Mouse (Mus musculus) gastrocnemius, adult 2 months (tissue): Measurements from ENCODE around the gene Phyhd1. TPM values are rescaled to one million over a fixed set of nuclear protein-coding genes. Genes with fewer than 3 reads are reported as not detected.

Experiments
- DNase-seq: peaks from one replicate; pipeline ENCODE4 v3.0.0; 2022
- H3K27ac ChIP-seq: fragments of 200-600 bp; 2 replicates; pipeline ENCODE4 v1.8.1; 2022; ENCODE audit warnings: mild to moderate bottlenecking
- H3K4me3 ChIP-seq: fragments of 200-600 bp; 2 replicates; pipeline ENCODE4 v1.8.1; 2022; ENCODE audit warnings: mild to moderate bottlenecking, moderate library complexity
- CTCF ChIP-seq: fragments of 200-600 bp; IDR thresholded peaks from 2 replicates; pipeline ENCODE4 v1.8.1; 2022; ENCODE audit warnings: antibody characterized with exemption, mild to moderate bottlenecking, moderate library complexity
- intact Hi-C: fragments of 180-260 bp; cut with DNase I; formaldehyde crosslinking; loops from one replicate; pipeline ENCODE4 v1.15.1; 2025
- total RNA-seq, 2 experiments: library from RNA; stranded (reverse); gene quantifications; 2 replicates each; pipeline ENCODE4 v1.2.3; 2021

The Phyhd1 gene
- total RNA-seq, 2 experiments from 2014 or later = 27.8 to 34.5 TPM

DNA sequence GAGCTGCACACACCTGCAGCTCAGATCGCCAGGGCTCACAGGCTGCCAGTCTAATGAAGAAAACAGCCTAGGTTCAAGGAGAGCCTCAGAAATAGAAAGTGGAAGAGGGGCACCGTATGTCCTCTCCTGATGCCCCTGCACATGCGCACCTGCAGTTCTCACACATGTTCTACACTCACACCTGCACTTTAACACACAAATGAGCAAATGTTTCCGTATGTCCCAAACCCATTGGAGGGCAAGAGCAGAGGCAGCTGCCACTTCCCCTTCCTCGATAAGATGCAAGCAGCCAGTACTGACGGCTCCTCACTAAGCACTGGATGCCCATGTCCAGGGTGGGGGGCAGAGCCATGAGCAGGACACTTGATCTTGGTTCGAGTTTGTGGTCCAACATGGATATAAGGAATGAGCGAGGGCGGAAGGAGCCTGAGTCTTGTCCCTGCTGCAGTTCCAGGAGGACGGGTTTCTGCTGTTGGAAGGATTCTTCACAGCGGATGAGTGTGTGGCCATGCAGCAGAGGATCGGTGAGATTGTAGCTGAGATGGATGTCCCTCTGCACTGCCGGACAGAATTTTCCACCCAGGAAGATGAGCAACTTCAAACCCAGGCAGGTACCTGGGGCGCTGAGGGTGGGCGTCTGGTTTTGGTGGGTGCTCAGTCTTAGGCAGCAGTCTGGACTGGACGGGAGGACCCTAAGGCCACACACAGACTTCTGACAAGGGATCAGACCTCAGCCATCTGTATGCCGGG is 3.4 kb downstream of the Phyhd1 start:
- H3K4me3 ChIP-seq = peak overlapping the region; percentile 5
- peak overlapping the region; percentile 86 for H3K27ac ChIP-seq
- intact Hi-C loops = no loop called here
- DNase-seq = no peak
- no peak for TF ChIP-seq CTCF

DNA sequence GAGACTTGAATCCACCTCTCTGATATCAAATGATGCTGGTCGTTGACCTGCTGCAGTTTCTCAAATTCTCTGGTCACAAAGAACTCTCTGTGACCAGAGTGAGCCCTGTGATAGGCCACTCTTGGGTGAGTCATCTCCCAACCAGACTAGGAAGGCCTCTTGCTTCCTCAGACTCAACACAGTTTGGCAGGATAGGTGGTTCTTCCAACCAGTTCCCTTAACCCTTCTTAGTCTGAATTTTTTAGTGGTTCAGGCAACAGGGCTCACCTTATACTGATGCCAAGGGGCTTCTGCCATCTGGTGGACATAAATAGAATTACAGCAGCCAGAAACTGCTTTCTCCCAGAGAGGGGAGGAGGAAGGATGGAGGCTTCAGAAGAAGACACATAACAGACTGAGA is 4.1 kb downstream of the Phyhd1 start:
- intact Hi-C loops = loop anchor here (1.0 kb wide), 2 partner anchors 92 to 146 kb away; partner anchors contain the start of genes Spout1 and Zer1
- Histone ChIP-seq H3K27ac (peak overlapping the region; percentile 86), H3K4me3 (no peak overlapping the region; the same call in 1 of the 2 replicates)
- peak; percentile 99 for TF ChIP-seq CTCF
- peak; percentile 67 for DNase-seq

- intact Hi-C loops = no loop called here
- Histone ChIP-seq H3K4me3 (no peak within 1 kb of the TSS), H3K27ac (no peak within 1 kb of the TSS)
- TF ChIP-seq CTCF = no peak
- DNase-seq = no peak
Measured at GRCm38 (mm10) chr2:30280743-30281142, 14.7 kb downstream of the Phyhd1 start, which contains the start of gene Gm28038. TSS of gene Gm28038 (plus strand) at chr2:30281043.

DNA sequence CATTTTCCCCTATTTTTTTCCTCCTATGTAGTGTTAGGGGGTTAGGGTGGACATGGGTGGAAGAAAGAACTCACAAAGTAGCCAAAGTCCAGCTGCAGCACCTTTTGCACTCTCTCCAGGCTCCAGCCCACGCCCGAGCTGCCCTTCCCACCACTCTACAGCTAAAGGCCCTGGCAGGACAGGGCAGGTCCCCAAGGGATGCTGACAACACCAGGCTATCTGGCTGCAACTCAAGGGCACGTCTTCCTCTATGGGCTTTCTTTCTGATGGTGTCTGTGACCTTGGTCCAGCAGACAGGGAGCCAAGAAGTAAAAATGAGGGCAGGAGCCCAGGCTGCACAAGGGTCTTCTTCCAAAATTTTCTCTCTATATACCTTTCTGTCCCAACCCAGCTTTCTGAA is 15.6 kb downstream of the Phyhd1 start:
- no peak for TF ChIP-seq CTCF
- intact Hi-C loops = no loop called here
- no peak overlapping the region for H3K4me3 ChIP-seq
- no peak for DNase-seq
- no peak overlapping the region for H3K27ac ChIP-seq

DNA sequence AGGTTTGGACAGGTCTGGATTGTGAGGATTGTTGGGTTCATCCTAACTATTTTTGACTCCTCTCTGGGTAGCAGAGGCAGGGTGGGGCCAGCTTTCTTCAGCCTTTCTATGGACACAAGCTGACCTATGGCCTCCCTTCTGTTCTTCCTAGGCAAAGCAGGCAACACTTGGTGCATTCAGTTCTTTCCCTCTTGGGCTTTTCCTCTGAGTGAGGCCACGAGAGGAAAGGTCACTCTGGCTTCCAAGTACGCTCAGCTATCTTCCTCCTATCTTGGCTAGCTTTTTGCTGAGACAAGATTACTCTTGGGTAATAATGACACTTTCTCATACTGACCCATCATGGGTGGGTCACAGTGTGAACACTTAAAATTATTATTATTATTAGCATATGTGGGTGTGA is 17.2 kb downstream of the Phyhd1 start:
- intact Hi-C loops = no loop called here
- Histone ChIP-seq H3K4me3 (no peak overlapping the region), H3K27ac (no peak overlapping the region)
- TF ChIP-seq CTCF = no peak
- DNase-seq = no peak

DNA sequence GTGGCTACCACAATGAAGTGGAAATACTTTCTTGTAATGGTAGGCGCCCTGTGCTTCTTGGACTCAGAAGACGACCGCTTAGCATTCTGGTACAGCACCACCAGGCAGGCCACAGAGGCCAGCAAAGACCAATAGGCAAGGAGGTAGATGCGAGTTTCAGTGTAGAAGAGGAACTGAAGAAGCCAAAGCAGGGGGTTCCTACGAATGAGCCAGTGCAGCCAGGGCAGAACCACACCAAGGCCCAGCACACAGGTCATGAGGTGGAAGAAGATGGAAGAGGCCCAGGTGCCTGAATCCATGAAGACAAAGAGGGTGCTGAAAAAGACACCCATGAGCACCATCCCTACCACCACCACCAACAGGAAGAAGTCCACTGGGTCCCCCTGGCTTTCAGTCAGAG is 19.0 kb downstream of the Phyhd1 start:
- TF ChIP-seq CTCF = no peak
- intact Hi-C loops = loop anchor here (5.0 kb wide), 1 partner anchor 72 kb away; the partner anchor contains the start of gene Sh3glb2
- Histone ChIP-seq H3K4me3 (peak overlapping the region; percentile 99), H3K27ac (no peak overlapping the region)
- DNase-seq = no peak

DNA sequence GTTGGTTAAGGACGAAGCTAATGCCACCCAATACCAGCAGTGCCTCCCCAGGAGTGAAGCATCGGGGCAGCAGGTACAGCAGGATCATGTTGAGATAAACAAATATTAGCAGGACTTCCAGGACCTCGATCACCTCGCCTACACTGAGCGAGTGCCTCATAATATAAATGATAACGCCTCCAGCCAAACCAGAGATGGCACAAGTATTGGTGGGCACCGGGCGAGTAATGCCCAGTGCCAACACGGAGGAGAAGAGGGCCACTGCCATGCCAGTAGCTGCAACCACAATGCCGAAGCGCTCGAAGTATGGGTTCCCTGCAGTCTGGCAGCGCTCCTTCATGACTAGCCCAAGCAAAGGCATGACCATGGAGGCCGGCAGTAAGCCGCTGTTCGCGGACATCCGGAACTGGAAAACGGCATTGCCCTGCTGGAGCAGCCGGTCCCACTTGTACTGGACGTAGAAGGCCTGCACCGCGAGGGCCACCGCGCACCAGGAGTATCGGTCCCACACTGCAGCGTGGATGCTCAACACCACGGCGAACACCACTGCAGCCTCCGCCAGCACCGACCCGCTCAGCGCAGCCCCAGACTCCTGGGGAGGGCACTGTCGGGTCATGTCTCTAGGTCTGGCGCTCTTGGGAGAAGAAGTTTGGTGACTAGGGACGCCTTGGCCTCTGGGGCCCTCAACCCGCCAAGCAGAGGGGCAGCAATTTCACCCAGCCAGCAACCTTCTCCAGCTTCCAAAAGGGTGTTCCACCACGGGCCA is 19.6 kb downstream of the Phyhd1 start:
- intact Hi-C loops = loop anchor here (5.0 kb wide), 1 partner anchor 72 kb away; the partner anchor contains the start of gene Sh3glb2
- no peak for TF ChIP-seq CTCF
- DNase-seq = peak; percentile 32

DNA sequence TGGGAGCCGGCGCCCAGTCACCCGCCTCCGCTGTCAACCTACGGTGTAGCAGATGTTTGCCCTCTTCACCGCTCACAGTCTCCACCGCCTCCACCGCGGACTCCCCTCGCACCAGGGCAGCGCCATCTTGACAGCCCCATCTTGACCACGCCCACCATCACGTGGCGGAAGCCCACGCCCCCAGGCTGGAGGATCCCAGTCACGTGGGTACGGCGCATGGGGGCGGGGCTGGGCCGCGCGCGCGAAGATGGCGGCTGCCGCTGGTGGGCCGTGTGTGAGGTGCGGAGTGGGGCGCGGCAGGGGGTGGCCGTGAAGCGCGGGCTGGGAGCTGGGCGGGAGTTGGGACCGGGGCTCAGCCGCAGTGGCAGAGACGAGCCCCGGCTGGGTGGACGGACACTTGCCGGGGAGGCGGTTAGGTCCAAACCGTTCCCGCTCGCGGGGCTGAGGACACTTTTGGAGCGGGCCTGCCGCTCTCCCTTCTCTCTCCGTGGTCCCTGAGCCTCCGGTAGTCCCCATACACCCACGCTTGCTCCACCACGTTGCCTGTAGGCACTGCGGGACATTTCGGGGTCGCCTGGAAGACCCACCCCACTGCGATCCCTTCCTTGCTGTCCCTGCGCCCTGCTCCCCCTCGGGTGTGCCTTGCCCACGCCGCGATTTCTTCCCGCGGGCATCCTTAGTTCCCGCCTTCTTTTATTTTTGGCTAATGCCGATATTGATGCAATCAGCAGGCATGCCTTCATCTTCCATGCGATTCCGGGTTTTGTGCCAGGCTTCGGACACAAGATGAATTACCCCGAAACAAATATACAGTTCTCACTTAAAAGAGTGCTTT is 20.4 kb downstream of the Phyhd1 start, which contains the start of the genes Dolk and Nup188:
Gene Dolk, minus strand, starts transcription at position 143 of the 835 bp plus-strand sequence.
Gene Nup188, plus strand, starts transcription at position 206 of the 835 bp plus-strand sequence.
- H3K4me3 ChIP-seq = peak within 1 kb of the TSS; percentile 99
- DNase-seq = peak; percentile 98
- H3K27ac ChIP-seq = peak within 1 kb of the TSS; percentile 92
- no peak for TF ChIP-seq CTCF
- intact Hi-C loops = loop anchor here (5.0 kb wide), 1 partner anchor 71 kb away; the partner anchor contains the start of gene Sh3glb2

More for the DNA sequence above, 19.6 kb downstream of the Phyhd1 start:
- peak overlapping the region; percentile 99 for H3K4me3 ChIP-seq
- H3K27ac ChIP-seq = peak overlapping the region; percentile 92

DNA sequence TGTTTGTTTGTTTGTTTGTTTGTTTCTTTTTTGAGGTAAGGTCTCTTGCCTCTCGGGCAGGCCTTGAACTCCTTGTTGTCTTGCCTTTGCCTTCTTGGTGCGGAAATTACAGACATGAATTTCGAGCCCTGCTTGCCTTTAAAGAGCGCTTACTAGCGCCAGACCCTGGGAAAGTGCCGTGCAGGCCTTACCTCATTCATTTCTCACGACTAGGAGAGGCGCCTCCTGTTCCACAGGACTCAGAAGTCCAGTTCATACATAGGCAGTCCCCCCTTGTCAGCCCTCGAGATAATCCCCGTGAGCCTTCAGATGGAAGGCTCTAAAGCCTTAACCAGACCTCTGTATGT is 21.0 kb downstream of the Phyhd1 start:
- TF ChIP-seq CTCF = no peak
- DNase-seq = no peak
- intact Hi-C loops = loop anchor here (5.0 kb wide), 1 partner anchor 70 kb away; the partner anchor contains the start of gene Sh3glb2
- Histone ChIP-seq H3K27ac (peak overlapping the region; percentile 92), H3K4me3 (peak overlapping the region; percentile 99)

DNA sequence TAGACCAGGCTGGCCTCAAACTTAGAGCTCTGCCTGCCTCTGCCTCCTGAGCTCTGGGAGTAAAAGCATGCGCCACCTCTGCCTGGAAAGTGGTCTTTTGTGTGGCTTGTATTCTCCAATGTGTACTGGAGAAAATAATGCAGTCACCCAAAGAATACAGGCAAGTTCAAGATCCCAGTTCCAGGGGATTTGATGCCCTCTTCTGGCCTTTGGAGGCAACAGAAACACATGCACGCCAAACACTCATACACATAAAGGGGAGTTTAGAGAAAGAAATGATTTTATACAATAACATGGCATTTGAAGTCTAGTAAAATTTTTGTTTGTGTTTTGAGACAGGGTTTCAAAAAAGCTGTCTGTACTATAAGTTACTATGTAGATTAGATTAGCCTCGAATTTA is 33.5 kb downstream of the Phyhd1 start:
- DNase-seq = no peak
- no peak overlapping the region for H3K27ac ChIP-seq
- intact Hi-C loops = no loop called here
- H3K4me3 ChIP-seq = no peak overlapping the region
- peak; percentile 50 for TF ChIP-seq CTCF

- no peak for TF ChIP-seq CTCF
- H3K4me3 ChIP-seq = no peak overlapping the region
- intact Hi-C loops = no loop called here
- no peak for DNase-seq
- no peak overlapping the region for H3K27ac ChIP-seq
Measured at GRCm38 (mm10) chr2:30299966-30300365, 34.0 kb downstream of the Phyhd1 start.

- intact Hi-C loops = no loop called here
- Histone ChIP-seq H3K4me3 (no peak overlapping the region), H3K27ac (no peak overlapping the region)
- no peak for DNase-seq
- no peak for TF ChIP-seq CTCF
Measured at GRCm38 (mm10) chr2:30306087-30306486, 40.1 kb downstream of the Phyhd1 start.
